Mouse (Mus musculus): Measurements from ENCODE around the gene Cyp24a1. TPM values are rescaled to one million over a fixed set of nuclear protein-coding genes. Genes with fewer than 3 reads are reported as not detected.
A peak's percentile ranks its signal among the peaks of the same experiment; 100 is the strongest.

The Cyp24a1 gene
- total and polyA plus RNA-seq, 3 experiments = not detected

GRCm38 (mm10) chr2:170503983-170504382, 7.0 kb upstream of the Cyp24a1 start:
- Histone ChIP-seq H3K4me1 (ENCODE audit: insufficient read depth, low read depth, low read length) (peaks cover 14% of the 10 kb centered on the region), H3K9me3 (replicated peaks) (peaks cover 8% of the 10 kb centered on the region), H3K27me3 (ENCODE audit: insufficient read depth, low read length) (no peaks in the 10 kb centered on the region), H3K4me3 (ENCODE audit: low read depth, low read length) (no peak overlapping the region), H3K36me3 (replicated peaks) (no peaks in the 10 kb centered on the region)
- no peak for ATAC-seq (ENCODE audit: extremely low read depth, insufficient number of reproducible peaks, low FRiP score, poor library complexity, severe bottlenecking)
- TF ChIP-seq CTCF (IDR thresholded peaks at IDR 0.05; ENCODE audit: low read depth, low read length) = no peak
- TF ChIP-seq GATA1 (IDR thresholded peaks at IDR 0.05; ENCODE audit: borderline replicate concordance, low read length) = no peak
- TF ChIP-seq GATA2 (IDR thresholded peaks at IDR 0.05; ENCODE audit: borderline replicate concordance, low read depth, low read length) = no peak
- TF ChIP-seq POLR2AphosphoS5 (IDR thresholded peaks at IDR 0.05; ENCODE audit: insufficient replicate concordance, low read depth, low read length) = no peak
- TF ChIP-seq TAL1 (conservative IDR thresholded peaks at IDR 0.05; ENCODE audit: low read depth, low read length) = no peak
- no peak for DNase-seq (ENCODE audit: low spot score)

GRCm38 (mm10) chr2:170503343-170503742, 6.4 kb upstream of the Cyp24a1 start:
- H3K4me1 ChIP-seq (ENCODE audit: insufficient read depth, low read depth, low read length) = peaks cover 7% of the 10 kb centered on the region
- no peak for TF ChIP-seq CTCF (IDR thresholded peaks at IDR 0.05; ENCODE audit: low read depth, low read length)
- TF ChIP-seq TAL1 (conservative IDR thresholded peaks at IDR 0.05; ENCODE audit: low read depth, low read length) = no peak
- TF ChIP-seq GATA2 (IDR thresholded peaks at IDR 0.05; ENCODE audit: borderline replicate concordance, low read depth, low read length) = no peak
- no peak for TF ChIP-seq GATA1 (IDR thresholded peaks at IDR 0.05; ENCODE audit: borderline replicate concordance, low read length)
- TF ChIP-seq POLR2AphosphoS5 (IDR thresholded peaks at IDR 0.05; ENCODE audit: insufficient replicate concordance, low read depth, low read length) = no peak

GRCm38 (mm10) chr2:170498011-170498410, 1.1 kb upstream of the Cyp24a1 start:
- DNase-seq (ENCODE audit: low spot score) = no peak
- no peaks in the 10 kb centered on the region for H3K27me3 ChIP-seq (ENCODE audit: insufficient read depth, low read length)

More at GRCm38 (mm10) chr2:170503343-170503742, 6.4 kb upstream of the Cyp24a1 start:
- no peaks in the 10 kb centered on the region for H3K27me3 ChIP-seq (ENCODE audit: insufficient read depth, low read length)
- no peak for DNase-seq (ENCODE audit: low spot score)
- no peak overlapping the region for H3K4me3 ChIP-seq (ENCODE audit: low read depth, low read length)
- H3K9me3 ChIP-seq (replicated peaks) = peaks cover 13% of the 10 kb centered on the region
- ATAC-seq (ENCODE audit: extremely low read depth, insufficient number of reproducible peaks, low FRiP score, poor library complexity, severe bottlenecking) = no peak
- no peaks in the 10 kb centered on the region for H3K36me3 ChIP-seq (replicated peaks)

GRCm38 (mm10) chr2:170496154-170496930, 603 bp downstream of the Cyp24a1 start, which contains the start of gene Pfdn4:
Gene Pfdn4, plus strand, starts transcription at chr2:170496428.
- H3K27me3 ChIP-seq (ENCODE audit: insufficient read depth, low read length) = no peaks in the 10 kb centered on the region
- TF ChIP-seq CTCF (IDR thresholded peaks at IDR 0.05; ENCODE audit: low read depth, low read length) (no peak), TAL1 (conservative IDR thresholded peaks at IDR 0.05; ENCODE audit: low read depth, low read length) (no peak), POLR2AphosphoS5 (IDR thresholded peaks at IDR 0.05; ENCODE audit: insufficient replicate concordance, low read depth, low read length) (no peak), GATA1 (IDR thresholded peaks at IDR 0.05; ENCODE audit: borderline replicate concordance, low read length) (no peak), GATA2 (IDR thresholded peaks at IDR 0.05; ENCODE audit: borderline replicate concordance, low read depth, low read length) (no peak)
- H3K4me1 ChIP-seq (ENCODE audit: insufficient read depth, low read depth, low read length) = no peaks in the 10 kb centered on the region
- DNase-seq (ENCODE audit: low spot score) (no peak), ATAC-seq (ENCODE audit: extremely low read depth, insufficient number of reproducible peaks, low FRiP score, poor library complexity, severe bottlenecking) (no peak)
- no peaks in the 10 kb centered on the region for H3K36me3 ChIP-seq (replicated peaks)
- H3K4me3 ChIP-seq (ENCODE audit: low read depth, low read length) = peak within 1 kb of the TSS; percentile 7; the same call in 1 of the 2 replicates
- peaks cover 58% of the 10 kb centered on the region for H3K9me3 ChIP-seq (replicated peaks)

More at GRCm38 (mm10) chr2:170498011-170498410, 1.1 kb upstream of the Cyp24a1 start:
- no peak for ATAC-seq (ENCODE audit: extremely low read depth, insufficient number of reproducible peaks, low FRiP score, poor library complexity, severe bottlenecking)
- TF ChIP-seq TAL1 (conservative IDR thresholded peaks at IDR 0.05; ENCODE audit: low read depth, low read length) (no peak), GATA1 (IDR thresholded peaks at IDR 0.05; ENCODE audit: borderline replicate concordance, low read length) (no peak), CTCF (IDR thresholded peaks at IDR 0.05; ENCODE audit: low read depth, low read length) (no peak)
- Histone ChIP-seq H3K4me3 (ENCODE audit: low read depth, low read length) (no peak overlapping the region), H3K36me3 (replicated peaks) (no peaks in the 10 kb centered on the region), H3K9me3 (replicated peaks) (peaks cover 53% of the 10 kb centered on the region), H3K4me1 (ENCODE audit: insufficient read depth, low read depth, low read length) (no peaks in the 10 kb centered on the region)

- Histone ChIP-seq H3K4me3 (ENCODE audit: low read depth, low read length) (no peak overlapping the region), H3K27me3 (ENCODE audit: insufficient read depth, low read length) (no peaks in the 10 kb centered on the region), H3K4me1 (ENCODE audit: insufficient read depth, low read depth, low read length) (no peaks in the 10 kb centered on the region), H3K9me3 (replicated peaks) (peaks cover 63% of the 10 kb centered on the region), H3K36me3 (replicated peaks) (no peaks in the 10 kb centered on the region)
- TF ChIP-seq POLR2AphosphoS5 (IDR thresholded peaks at IDR 0.05; ENCODE audit: insufficient replicate concordance, low read depth, low read length) = no peak
- TF ChIP-seq CTCF (IDR thresholded peaks at IDR 0.05; ENCODE audit: low read depth, low read length) = no peak
- TF ChIP-seq GATA1 (IDR thresholded peaks at IDR 0.05; ENCODE audit: borderline replicate concordance, low read length) = no peak
- TF ChIP-seq TAL1 (conservative IDR thresholded peaks at IDR 0.05; ENCODE audit: low read depth, low read length) = no peak
- no peak for TF ChIP-seq GATA2 (IDR thresholded peaks at IDR 0.05; ENCODE audit: borderline replicate concordance, low read depth, low read length)
- DNase-seq (ENCODE audit: low spot score) (no peak), ATAC-seq (ENCODE audit: extremely low read depth, insufficient number of reproducible peaks, low FRiP score, poor library complexity, severe bottlenecking) (no peak)
These were observed 1.9 kb downstream of the Cyp24a1 start for GRCm38 (mm10) chr2:170494784-170495710.
